In the genomic region with DNA sequence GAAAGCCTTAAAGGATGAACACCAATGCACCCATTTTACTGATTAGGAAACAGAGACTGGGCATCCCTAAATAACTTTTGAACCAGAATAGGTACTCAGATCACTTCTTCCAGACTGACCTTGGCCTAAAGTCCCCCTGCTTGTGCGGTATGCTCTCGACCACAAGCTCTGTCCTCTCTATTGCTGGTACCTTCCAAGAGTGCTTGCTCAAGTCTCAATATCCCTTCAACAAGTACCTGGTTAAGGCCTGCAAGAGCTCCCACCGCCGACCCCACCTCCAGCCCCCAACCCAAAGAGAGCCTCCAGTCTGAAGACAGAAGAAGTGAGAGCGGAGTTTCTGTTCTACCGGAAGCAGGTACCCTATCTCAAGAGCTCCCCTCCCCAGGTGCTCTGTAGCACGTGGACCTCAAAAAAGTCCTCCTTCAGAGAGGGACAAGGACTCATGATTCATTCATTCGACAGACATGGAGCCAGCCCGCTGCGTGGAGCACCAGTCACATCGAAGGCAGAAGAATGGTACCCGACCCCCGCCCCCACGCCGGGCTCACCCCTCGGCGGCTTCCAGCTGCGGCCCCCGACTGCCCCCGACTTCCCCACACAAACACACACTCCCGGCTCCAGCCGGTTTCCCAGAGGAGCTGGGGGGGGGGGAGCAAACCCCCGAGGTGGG, we compare ENCODE assay signal across 8 mouse cellular contexts. TPM values are rescaled to one million over a fixed set of nuclear protein-coding genes. Genes with fewer than 3 reads are reported as not detected.
A peak's percentile ranks its signal among the peaks of the same experiment; 100 is the strongest.
DNase-seq lines count a peak whose midpoint lies in the region; ATAC-seq and TF ChIP-seq lines count a peak whose summit lies in the region.

No protein-coding gene starts in this region.

- peaks cover 36% of the 10 kb centered on the region for H3K27me3 ChIP-seq in heart, embryonic 12.5 days (replicated peaks)
- peaks cover 19% of the 10 kb centered on the region for H3K27me3 ChIP-seq in C2C12 (ENCODE audit: control insufficient read depth, insufficient read depth, insufficient read length)
- H3K27me3 ChIP-seq in cerebellum, adult 2 months (ENCODE audit: control insufficient read depth, insufficient read depth, low read length), result no peaks in the 10 kb centered on the region
- H3K27me3 ChIP-seq in hindbrain, embryonic 12.5 days, result peaks cover 4% of the 10 kb centered on the region; the same call in 1 of the 2 replicates
- no peaks in the 10 kb centered on the region for H3K27me3 ChIP-seq in midbrain, embryonic 15.5 days (replicated peaks)

- peak overlapping the region; percentile 55 for H3ac ChIP-seq in C2C12 (ENCODE audit: control insufficient read depth, insufficient read length, low read depth)

- 0 out of 2 replicates have a peak, but pooled peaks cover 3% of the 10 kb centered on the region for H3K36me3 ChIP-seq in heart, embryonic 12.5 days
- no peaks in the 10 kb centered on the region for H3K36me3 ChIP-seq in C2C12 (ENCODE audit: control insufficient read depth, insufficient read depth)
- peaks cover 13% of the 10 kb centered on the region; the same call in 1 of the 2 replicates for H3K36me3 ChIP-seq in hindbrain, embryonic 12.5 days
- peaks cover 4% of the 10 kb centered on the region; the same call in 1 of the 2 replicates for H3K36me3 ChIP-seq in midbrain, embryonic 15.5 days (replicated peaks)

- WGBS in heart, embryonic 12.5 days, result 5% methylated on average over 23 of the region's 23 CpGs
- WGBS in cerebellum, adult 2 months, result 1% methylated on average over 23 of the region's 23 CpGs
- 4% methylated on average over 23 of the region's 23 CpGs for WGBS in hindbrain, embryonic 12.5 days
- 2% methylated on average over 23 of the region's 23 CpGs for WGBS in midbrain, embryonic 15.5 days

- no peak for DNase-seq in heart, adult 9 months (ENCODE audit: low spot score in 2 of 2)
- DNase-seq in cerebellum, adult 2 months, result peak in 1 of 2 experiments; percentile 55
- no peak for DNase-seq in gastrocnemius, adult 8-10 months (ENCODE audit: low spot score in 2 of 2)
- no peak for DNase-seq in ovary, postnatal 14 days (ENCODE audit: low spot score)

- H3K9ac ChIP-seq in heart, embryonic 12.5 days, result peak overlapping the region; percentile 81
- peak overlapping the region; percentile 83 for H3K9ac ChIP-seq in hindbrain, embryonic 12.5 days
- peak overlapping the region; percentile 75 for H3K9ac ChIP-seq in midbrain, embryonic 15.5 days

- no peaks in the 10 kb centered on the region for H3K79me2 ChIP-seq in C2C12 (ENCODE audit: control insufficient read depth, insufficient read depth)

- H3K4me2 ChIP-seq in heart, embryonic 12.5 days, result peak overlapping the region; percentile 99
- H3K4me2 ChIP-seq in hindbrain, embryonic 12.5 days (replicated peaks), result peak overlapping the region; percentile 83
- H3K4me2 ChIP-seq in midbrain, embryonic 15.5 days, result peak overlapping the region; percentile 65

- H3K4me1 ChIP-seq in heart, embryonic 12.5 days (replicated peaks), result peaks cover 24% of the 10 kb centered on the region
- peaks cover 36% of the 10 kb centered on the region for H3K4me1 ChIP-seq in cerebellum, adult 2 months (ENCODE audit: control insufficient read depth, insufficient read depth, low read length)
- peaks cover 36% of the 10 kb centered on the region for H3K4me1 ChIP-seq in hindbrain, embryonic 12.5 days
- peaks cover 31% of the 10 kb centered on the region for H3K4me1 ChIP-seq in midbrain, embryonic 15.5 days

- no peak for TF ChIP-seq POLR2A in cerebellum, adult 2 months (IDR thresholded peaks at IDR 0.05; ENCODE audit: borderline replicate concordance, insufficient read depth, low read length)

- H3K27ac ChIP-seq in heart, embryonic 12.5 days (ENCODE audit: poor library complexity, severe bottlenecking), result no peak overlapping the region
- peak overlapping the region; percentile 87 for H3K27ac ChIP-seq in cerebellum, adult 2 months (ENCODE audit: insufficient read depth, low read length)
- peak overlapping the region; percentile 90 for H3K27ac ChIP-seq in hindbrain, embryonic 12.5 days
- peak overlapping the region; percentile 91 for H3K27ac ChIP-seq in midbrain, embryonic 15.5 days

- no peaks in the 10 kb centered on the region for H3K9me3 ChIP-seq in heart, embryonic 12.5 days (replicated peaks)
- no peaks in the 10 kb centered on the region for H3K9me3 ChIP-seq in hindbrain, embryonic 12.5 days (replicated peaks)
- H3K9me3 ChIP-seq in midbrain, embryonic 15.5 days, result no peaks in the 10 kb centered on the region

- peak overlapping the region; percentile 79 for H3K4me3 ChIP-seq in heart, embryonic 12.5 days
- H3K4me3 ChIP-seq in C2C12 (ENCODE audit: insufficient read depth, poor library complexity, severe bottlenecking), result peak overlapping the region; percentile 18
- peak overlapping the region; percentile 74 for H3K4me3 ChIP-seq in cerebellum, adult 2 months (replicated peaks; ENCODE audit: insufficient read depth, low read depth, low read length)
- H3K4me3 ChIP-seq in hindbrain, embryonic 12.5 days, result peak overlapping the region; percentile 68
- H3K4me3 ChIP-seq in midbrain, embryonic 15.5 days, result peak overlapping the region; percentile 71

- ATAC-seq in heart, embryonic 12.5 days (ENCODE audit: insufficient number of reproducible peaks, low FRiP score), result no peak
- peak; percentile 27; the same call in 1 of the 2 replicates for ATAC-seq in hindbrain, embryonic 12.5 days (ENCODE audit: low FRiP score)
- peak; percentile 46 for ATAC-seq in midbrain, embryonic 15.5 days (replicated peaks)

- no peak for TF ChIP-seq CTCF in C2C12 (IDR thresholded peaks at IDR 0.05; ENCODE audit: control insufficient read depth, insufficient read depth, insufficient read length)
- no peak for TF ChIP-seq CTCF in cerebellum, adult 2 months (IDR thresholded peaks at IDR 0.05; ENCODE audit: borderline replicate concordance, insufficient read depth, low read depth, low read length)

- H3K79me3 ChIP-seq in C2C12 (ENCODE audit: low read depth), result no peaks in the 10 kb centered on the region

TF ChIP-seq in C2C12, 6 proteins besides CTCF, POLR2A, EP300 and RAD21:
- TF ChIP-seq CEBPB (IDR thresholded peaks at IDR 0.05; ENCODE audit: low read depth) (no peak), MYOD1 (IDR thresholded peaks at IDR 0.05; ENCODE audit: control insufficient read depth, insufficient read length, low read depth) (no peak), USF1 (IDR thresholded peaks at IDR 0.05; ENCODE audit: low read depth) (no peak)

RNA-seq across cellular contexts. Expression of a gene that starts 2.1 kb away (rescaled TPM):
- polyA plus RNA-seq in heart, embryonic 12.5 days (2016; fragmentation: Nextera tagmentation; extraction: Ambion mirVana), result 4.1 and 4.5 TPM in 2 replicates
- 0.14 TPM for polyA plus RNA-seq in C2C12 (2012; fragmentation: generic; extraction: Trizol)
- 158 and 185 TPM in 2 replicates for polyA plus RNA-seq in cerebellum, adult 2 months (2012; rRNA removed)
- 35.6 and 36.2 TPM in 2 replicates for polyA plus RNA-seq in hindbrain, embryonic 12.5 days (2016; fragmentation: Nextera tagmentation; extraction: Ambion mirVana)
- polyA plus RNA-seq in midbrain, embryonic 15.5 days (2015; fragmentation: Nextera tagmentation; extraction: Ambion mirVana), result 60.1 and 62.9 TPM in 2 replicates
- total RNA-seq in gastrocnemius, adult 8-10 months (2022), result 10 to 100 TPM; 12.9 to 17.9 (median 15.7) TPM

RNA-seq across cellular contexts. Expression of a gene that starts 15.2 kb away (rescaled TPM):
- 1.6 and 1.9 TPM in 2 replicates for polyA plus RNA-seq in heart, embryonic 12.5 days (2016; fragmentation: Nextera tagmentation; extraction: Ambion mirVana)
- not detected for polyA plus RNA-seq in C2C12 (2012; fragmentation: generic; extraction: Trizol)
- 0.38 and 0.63 TPM in 2 replicates for polyA plus RNA-seq in cerebellum, adult 2 months (2012; rRNA removed)
- 0.12 and 0.43 TPM in 2 replicates for polyA plus RNA-seq in hindbrain, embryonic 12.5 days (2016; fragmentation: Nextera tagmentation; extraction: Ambion mirVana)
- polyA plus RNA-seq in midbrain, embryonic 15.5 days (2015; fragmentation: Nextera tagmentation; extraction: Ambion mirVana), result 0.31 and 0.43 TPM in 2 replicates
- total RNA-seq in gastrocnemius, adult 8-10 months (2022), result 10 to 100 TPM; 12.9 to 17.6 (median 15.0) TPM

RNA-seq across cellular contexts. Expression of a gene that starts 39.3 kb away (rescaled TPM):
- polyA plus RNA-seq in heart, embryonic 12.5 days (2016; fragmentation: Nextera tagmentation; extraction: Ambion mirVana), result 53.7 and 54.9 TPM in 2 replicates
- 32.0 TPM for polyA plus RNA-seq in C2C12 (2012; fragmentation: generic; extraction: Trizol)
- 86.0 and 98.5 TPM in 2 replicates for polyA plus RNA-seq in cerebellum, adult 2 months (2012; rRNA removed)
- polyA plus RNA-seq in hindbrain, embryonic 12.5 days (2016; fragmentation: Nextera tagmentation; extraction: Ambion mirVana), result 11.4 and 12.9 TPM in 2 replicates
- polyA plus RNA-seq in midbrain, embryonic 15.5 days (2015; fragmentation: Nextera tagmentation; extraction: Ambion mirVana), result 21.7 and 22.2 TPM in 2 replicates
- total RNA-seq in gastrocnemius, adult 8-10 months (2022), result 100 to 1,000 TPM; 134 to 209 (median 172) TPM

RNA-seq across cellular contexts. Expression of a gene that starts 42.0 kb away (rescaled TPM):
- polyA plus RNA-seq in heart, embryonic 12.5 days (2016; fragmentation: Nextera tagmentation; extraction: Ambion mirVana), result not detected in 2 replicates
- not detected for polyA plus RNA-seq in C2C12 (2012; fragmentation: generic; extraction: Trizol)
- polyA plus RNA-seq in cerebellum, adult 2 months (2012; rRNA removed), result not detected in 2 replicates
- polyA plus RNA-seq in hindbrain, embryonic 12.5 days (2016; fragmentation: Nextera tagmentation; extraction: Ambion mirVana), result not detected in 2 replicates
- polyA plus RNA-seq in midbrain, embryonic 15.5 days (2015; fragmentation: Nextera tagmentation; extraction: Ambion mirVana), result not detected in 2 replicates
- total RNA-seq in gastrocnemius, adult 8-10 months (2022), result not detected

RNA-seq across cellular contexts. Expression of a gene that starts 59.3 kb away (rescaled TPM):
- 0.77 and 1.6 TPM in 2 replicates for polyA plus RNA-seq in heart, embryonic 12.5 days (2016; fragmentation: Nextera tagmentation; extraction: Ambion mirVana)
- 0.02 TPM for polyA plus RNA-seq in C2C12 (2012; fragmentation: generic; extraction: Trizol)
- polyA plus RNA-seq in cerebellum, adult 2 months (2012; rRNA removed), result 1.4 and 1.7 TPM in 2 replicates
- 0.46 and 0.79 TPM in 2 replicates for polyA plus RNA-seq in hindbrain, embryonic 12.5 days (2016; fragmentation: Nextera tagmentation; extraction: Ambion mirVana)
- not detected in 2 replicates for polyA plus RNA-seq in midbrain, embryonic 15.5 days (2015; fragmentation: Nextera tagmentation; extraction: Ambion mirVana)
- total RNA-seq in gastrocnemius, adult 8-10 months (2022), result not detected

Comparison
In these comparisons a context has a peak if more than half of its experiments do, and no peak if none do; other contexts are left out.
1. H3K4me3 ChIP-seq: peak in every context shown above with its lines; median percentile 79 in heart, embryonic 12.5 days; 74 in cerebellum, adult 2 months; 71 in midbrain, embryonic 15.5 days; 68 in hindbrain, embryonic 12.5 days; 18 in C2C12.